Mouse (Mus musculus) embryonic facial prominence, embryonic 11.5 days (tissue): ENCODE data around the gene Sh3gl3. TPM values are rescaled to one million over a fixed set of nuclear protein-coding genes. Genes with fewer than 3 reads are reported as not detected.

Source experiments
- ATAC-seq: fragments of 200-750 bp; cut with Nextera tagmentation; replicated peaks from 2 replicates; pipeline ENCODE4 v1.8.0; 2017; ENCODE audit warnings: low read depth; ENCODE audit not compliant: insufficient number of reproducible peaks, low FRiP score, low TSS enrichment
- DNase-seq: peaks from one replicate; pipeline ENCODE4 v3.0.0-alpha.2; 2015; ENCODE audit warnings: low spot score
- H3K27ac ChIP-seq: fragments of 300-500 bp; sonication (generic); replicated peaks from 2 replicates; pipeline ENCODE4 v1.5.1; 2014; ENCODE audit warnings: mild to moderate bottlenecking, low read depth, low read length, control low read depth
- H3K27me3 ChIP-seq: fragments of 300-500 bp; sonication (generic); 2 replicates; pipeline ENCODE4 v1.6.1; 2014; ENCODE audit warnings: mild to moderate bottlenecking, low read length, moderate library complexity, mixed read lengths; ENCODE audit not compliant: control insufficient read depth, insufficient read depth
- H3K36me3 ChIP-seq: fragments of 300-500 bp; sonication (generic); replicated peaks from 2 replicates; pipeline ENCODE4 v1.6.1; 2014; ENCODE audit warnings: low read depth, mild to moderate bottlenecking, low read length, moderate library complexity, mixed read lengths; ENCODE audit not compliant: control insufficient read depth, insufficient read depth
- H3K4me1 ChIP-seq: fragments of 300-500 bp; sonication (generic); 2 replicates; pipeline ENCODE4 v1.6.1; 2014; ENCODE audit warnings: low read length, mixed read lengths; ENCODE audit not compliant: control insufficient read depth, insufficient read depth
- H3K4me2 ChIP-seq: fragments of 300-500 bp; sonication (generic); 2 replicates; pipeline ENCODE4 v1.6.1; 2014; ENCODE audit warnings: low read depth, mild to moderate bottlenecking, control low read depth, low read length, moderate library complexity
- H3K4me3 ChIP-seq: fragments of 300-500 bp; sonication (generic); 2 replicates; pipeline ENCODE4 v1.5.1; 2014; ENCODE audit warnings: low read depth, low read length, control low read depth
- H3K9ac ChIP-seq: fragments of 300-500 bp; sonication (generic); replicated peaks from 2 replicates; pipeline ENCODE4 v1.6.1; 2014; ENCODE audit warnings: mild to moderate bottlenecking, control low read depth, low read length
- H3K9me3 ChIP-seq: fragments of 300-500 bp; sonication (generic); replicated peaks from 2 replicates; pipeline ENCODE4 v1.6.1; 2016; ENCODE audit warnings: mild to moderate bottlenecking, low read length, inconsistent platforms, mixed read lengths; ENCODE audit not compliant: control insufficient read depth
- WGBS: fragments of 180-500 bp; shearing (Covaris S2); extraction: QIAGEN DNeasy Blood & Tissue Kit; methylation state at CpG from one replicate; pipeline ENCODE4 v1.1.7; 2014; 5-methylcytosine and 5-hydroxymethylcytosine counted together
- polyA plus RNA-seq: library from polyadenylated mRNA; unstranded; fragments of >200 nt; fragmentation: Nextera tagmentation; extraction: Ambion mirVana; gene quantifications from 2 replicates; pipeline ENCODE4 v1.2.1, GENCODE M21; 2014

Gene Sh3gl3
- polyA plus RNA-seq, 1 experiment from 2014 or later, result 42.6 TPM

GRCm38 (mm10) chr7:82275529-82276204, 102.0 kb downstream of the Sh3gl3 start:
- Histone ChIP-seq H3K27me3 (no peaks in the 10 kb centered on the region), H3K9me3 (no peaks in the 10 kb centered on the region), H3K36me3 (no peaks in the 10 kb centered on the region), H3K27ac (no peak overlapping the region), H3K4me3 (no peak overlapping the region), H3K9ac (no peak overlapping the region), H3K4me1 (no peaks in the 10 kb centered on the region), H3K4me2 (no peak overlapping the region)
- whole genome bisulfite sequencing, result 75% methylated on average over 18 of the region's 18 CpGs
- no peak for ATAC-seq
- no peak for DNase-seq

- DNase-seq, result no peak
- no peak for ATAC-seq
Observed at GRCm38 (mm10) chr7:82282011-82282410, 108.4 kb downstream of the Sh3gl3 start.

GRCm38 (mm10) chr7:82282464-82282863, 108.8 kb downstream of the Sh3gl3 start:
- H3K4me3 ChIP-seq, result no peak overlapping the region
- ATAC-seq, result no peak
- H3K27ac ChIP-seq, result no peak overlapping the region
- no peaks in the 10 kb centered on the region for H3K4me1 ChIP-seq
- no peak overlapping the region for H3K9ac ChIP-seq
- H3K27me3 ChIP-seq, result no peaks in the 10 kb centered on the region
- no peaks in the 10 kb centered on the region for H3K9me3 ChIP-seq
- 85% methylated on average over 13 of the region's 13 CpGs for WGBS
- no peak for DNase-seq
- H3K36me3 ChIP-seq, result no peaks in the 10 kb centered on the region
- no peak overlapping the region for H3K4me2 ChIP-seq

More at GRCm38 (mm10) chr7:82282011-82282410, 108.4 kb downstream of the Sh3gl3 start:
- Histone ChIP-seq H3K9ac (no peak overlapping the region), H3K9me3 (no peaks in the 10 kb centered on the region), H3K4me2 (no peak overlapping the region), H3K36me3 (no peaks in the 10 kb centered on the region), H3K4me3 (no peak overlapping the region), H3K4me1 (no peaks in the 10 kb centered on the region), H3K27ac (no peak overlapping the region), H3K27me3 (no peaks in the 10 kb centered on the region)
- 85% methylated on average over 8 of the region's 8 CpGs for WGBS

GRCm38 (mm10) chr7:82287242-82287641, 113.6 kb downstream of the Sh3gl3 start:
- no peak for DNase-seq
- H3K27me3 ChIP-seq, result no peaks in the 10 kb centered on the region
- H3K4me3 ChIP-seq, result no peak overlapping the region
- no peak for ATAC-seq
- no peak overlapping the region for H3K4me2 ChIP-seq
- H3K4me1 ChIP-seq, result no peaks in the 10 kb centered on the region
- no peaks in the 10 kb centered on the region for H3K9me3 ChIP-seq
- H3K36me3 ChIP-seq, result no peaks in the 10 kb centered on the region
- 83% methylated on average over 2 of the region's 2 CpGs for WGBS
- no peak overlapping the region for H3K9ac ChIP-seq
- no peak overlapping the region for H3K27ac ChIP-seq

- no peaks in the 10 kb centered on the region for H3K36me3 ChIP-seq
- no peak overlapping the region for H3K4me3 ChIP-seq
- ATAC-seq (no peak), DNase-seq (no peak)
- H3K4me1 ChIP-seq, result no peaks in the 10 kb centered on the region; the same call in 1 of the 2 replicates
- H3K27ac ChIP-seq, result no peak overlapping the region
- no peak overlapping the region for H3K4me2 ChIP-seq
- no peaks in the 10 kb centered on the region for H3K9me3 ChIP-seq
- H3K27me3 ChIP-seq, result no peaks in the 10 kb centered on the region
- 71% methylated on average over 7 of the region's 7 CpGs for WGBS
- H3K9ac ChIP-seq, result no peak overlapping the region
Observed at GRCm38 (mm10) chr7:82293441-82293840, 119.8 kb downstream of the Sh3gl3 start.

- Histone ChIP-seq H3K27ac (no peak overlapping the region), H3K9ac (no peak overlapping the region), H3K36me3 (no peaks in the 10 kb centered on the region), H3K27me3 (no peaks in the 10 kb centered on the region), H3K4me3 (no peak overlapping the region), H3K9me3 (no peaks in the 10 kb centered on the region), H3K4me2 (no peak overlapping the region), H3K4me1 (no peaks in the 10 kb centered on the region; the same call in 1 of the 2 replicates)
- DNase-seq (no peak), ATAC-seq (no peak)
- WGBS, result 81% methylated on average over 10 of the region's 10 CpGs
Observed at GRCm38 (mm10) chr7:82294083-82294482, 120.4 kb downstream of the Sh3gl3 start.

- no peak overlapping the region for H3K4me2 ChIP-seq
- no peaks in the 10 kb centered on the region for H3K36me3 ChIP-seq
- no peak for DNase-seq
- no peaks in the 10 kb centered on the region; the same call in 1 of the 2 replicates for H3K4me1 ChIP-seq
- WGBS, result 77% methylated on average over 2 of the region's 2 CpGs
- no peak overlapping the region for H3K9ac ChIP-seq
- ATAC-seq, result no peak
- no peak overlapping the region for H3K27ac ChIP-seq
- no peaks in the 10 kb centered on the region for H3K27me3 ChIP-seq
- no peak overlapping the region for H3K4me3 ChIP-seq
- no peaks in the 10 kb centered on the region for H3K9me3 ChIP-seq
Observed at GRCm38 (mm10) chr7:82294611-82295010, 121.0 kb downstream of the Sh3gl3 start.

GRCm38 (mm10) chr7:82308398-82308797, 134.8 kb downstream of the Sh3gl3 start:
- H3K27me3 ChIP-seq, result no peaks in the 10 kb centered on the region
- H3K9me3 ChIP-seq, result no peaks in the 10 kb centered on the region
- no peak overlapping the region for H3K27ac ChIP-seq
- no peaks in the 10 kb centered on the region for H3K36me3 ChIP-seq
- 49% methylated on average over 4 of the region's 4 CpGs for WGBS
- no peaks in the 10 kb centered on the region for H3K4me1 ChIP-seq
- no peak overlapping the region for H3K4me3 ChIP-seq
- no peak for ATAC-seq
- peak; percentile 12 for DNase-seq
- no peak overlapping the region for H3K9ac ChIP-seq
- H3K4me2 ChIP-seq, result no peak overlapping the region
